Mouse (Mus musculus) thymus, adult 2 months (tissue): ENCODE data around the gene Pabpc4.
"Not testable (repeated sequence)": the region's sequence is repeated elsewhere in the genome, so short reads cannot be mapped to it uniquely, and the experiment has no call there.

ENCODE experiments used
- CTCF ChIP-seq: fragments of 200-500 bp; IDR thresholded peaks from 2 replicates; pipeline ENCODE4 v1.5.1; 2012; ENCODE audit warnings: mild to moderate bottlenecking, control low read depth, low read length, moderate library complexity, borderline replicate concordance; ENCODE audit not compliant: control insufficient read depth, poor library complexity, insufficient read depth; ENCODE audit errors: extremely low read depth
- POLR2A ChIP-seq: fragments of 200-500 bp; IDR thresholded peaks from 2 replicates; pipeline ENCODE4 v1.6.1; 2012; ENCODE audit warnings: mild to moderate bottlenecking, low read length, control low read depth, moderate library complexity; ENCODE audit not compliant: control insufficient read depth, poor library complexity, insufficient read depth; ENCODE audit errors: extremely low read depth

- TF ChIP-seq CTCF, POLR2A: not testable (repeated sequence)
These were observed 21.5 kb downstream of the Pabpc4 start for GRCm38 (mm10) chr4:123283675-123284064.
